Mouse (Mus musculus) heart, embryonic 12.5 days (tissue): Measurements from ENCODE around the gene Rdh7. TPM values are rescaled to one million over a fixed set of nuclear protein-coding genes. Genes with fewer than 3 reads are reported as not detected.

Experiments used
- ATAC-seq: fragments of 200-750 bp; cut with Nextera tagmentation; 2 replicates; pipeline ENCODE4 v1.8.0; 2017; ENCODE audit warnings: moderate TSS enrichment, moderate library complexity; ENCODE audit not compliant: insufficient number of reproducible peaks, low FRiP score
- H3K27ac ChIP-seq: fragments of 300-500 bp; sonication (generic); 2 replicates; pipeline ENCODE4 v1.5.1; 2016; ENCODE audit warnings: mild to moderate bottlenecking, moderate library complexity; ENCODE audit not compliant: poor library complexity, severe bottlenecking
- H3K27me3 ChIP-seq: fragments of 300-500 bp; sonication (generic); replicated peaks from 2 replicates; pipeline ENCODE4 v1.6.1; 2016; ENCODE audit warnings: mild to moderate bottlenecking, moderate library complexity
- H3K36me3 ChIP-seq: fragments of 300-500 bp; sonication (generic); 2 replicates; pipeline ENCODE4 v1.6.1; 2016; ENCODE audit warnings: mild to moderate bottlenecking, moderate library complexity
- H3K4me1 ChIP-seq: fragments of 300-500 bp; sonication (generic); replicated peaks from 2 replicates; pipeline ENCODE4 v1.6.1; 2016; ENCODE audit warnings: mild to moderate bottlenecking
- H3K4me2 ChIP-seq: fragments of 300-500 bp; sonication (generic); 2 replicates; pipeline ENCODE4 v1.6.1; 2016; ENCODE audit warnings: mild to moderate bottlenecking, moderate library complexity
- H3K4me3 ChIP-seq: fragments of 300-500 bp; sonication (generic); 2 replicates; pipeline ENCODE4 v1.5.1; 2016; ENCODE audit warnings: mild to moderate bottlenecking
- H3K9ac ChIP-seq: fragments of 300-500 bp; sonication (generic); 2 replicates; pipeline ENCODE4 v1.6.1; 2016; ENCODE audit warnings: mild to moderate bottlenecking, moderate library complexity
- H3K9me3 ChIP-seq: fragments of 300-500 bp; sonication (generic); replicated peaks from 2 replicates; pipeline ENCODE4 v1.6.1; 2016; ENCODE audit warnings: mild to moderate bottlenecking, moderate library complexity
- WGBS: fragments of 180-500 bp; shearing (Covaris S2); methylation state at CpG from one replicate; pipeline ENCODE4 v1.1.7; 2016; 5-methylcytosine and 5-hydroxymethylcytosine counted together
- polyA plus RNA-seq: library from polyadenylated mRNA; unstranded; fragments of >200 nt; fragmentation: Nextera tagmentation; extraction: Ambion mirVana; gene quantifications from 2 replicates; pipeline ENCODE4 v1.2.1, GENCODE M21; 2016

Rdh7 gene
- polyA plus RNA-seq, 1 experiment from 2014 or later, result not detected

DNA sequence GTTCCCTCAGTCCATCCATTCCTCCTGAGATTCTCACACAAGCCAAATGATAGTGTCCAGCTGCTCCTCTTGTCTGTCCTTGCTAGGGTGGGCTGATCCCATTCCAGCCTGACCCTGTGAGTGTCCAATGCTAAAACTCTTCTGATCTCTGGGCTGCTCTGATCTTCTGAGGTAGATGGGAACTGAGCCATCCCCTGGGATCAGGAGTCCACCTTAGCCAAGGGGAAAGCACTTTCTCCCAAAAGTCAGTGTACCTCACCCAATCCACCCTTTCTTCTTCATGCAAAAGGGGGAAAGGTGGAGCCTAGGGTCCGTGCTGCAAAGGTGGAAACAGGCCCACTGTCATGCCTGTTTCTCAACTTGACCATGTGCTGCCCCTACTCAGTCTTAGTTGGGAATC, 2.9 kb upstream of the Rdh7 start:
- Histone ChIP-seq H3K27ac (no peak overlapping the region), H3K27me3 (no peaks in the 10 kb centered on the region), H3K4me3 (no peak overlapping the region), H3K9me3 (0 out of 2 replicates have a peak, but pooled peaks cover 3% of the 10 kb centered on the region), H3K4me1 (0 out of 2 replicates have a peak, but pooled peaks cover 8% of the 10 kb centered on the region), H3K4me2 (no peak overlapping the region), H3K36me3 (no peaks in the 10 kb centered on the region), H3K9ac (no peak overlapping the region)
- no peak for ATAC-seq
- 78% methylated on average over 1 of the region's 1 CpGs for WGBS

DNA sequence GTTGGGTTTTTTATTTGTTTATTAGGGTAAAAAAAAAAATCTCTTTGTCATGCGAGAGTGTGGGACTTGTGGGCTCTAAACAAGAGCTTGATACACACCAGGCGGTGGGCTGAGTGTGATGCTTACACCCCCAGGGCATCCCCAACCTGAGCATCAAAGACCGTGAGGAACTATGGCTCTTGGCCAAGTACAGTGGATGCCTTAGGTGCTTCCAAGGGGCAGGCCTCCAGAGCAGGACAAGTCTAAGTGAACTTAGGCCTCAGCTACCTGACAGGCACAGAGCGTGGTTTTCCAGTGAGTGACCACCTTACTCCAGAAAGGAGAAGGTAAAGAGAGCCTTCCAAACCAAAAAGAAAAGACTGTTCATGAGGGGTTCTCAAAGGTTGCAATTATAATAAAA, 1.6 kb downstream of the Rdh7 start:
- 79% methylated on average over 4 of the region's 4 CpGs for WGBS
- Histone ChIP-seq H3K9me3 (0 out of 2 replicates have a peak, but pooled peaks cover 3% of the 10 kb centered on the region), H3K4me3 (no peak overlapping the region), H3K36me3 (no peaks in the 10 kb centered on the region), H3K27ac (no peak overlapping the region), H3K4me2 (no peak overlapping the region), H3K9ac (no peak overlapping the region), H3K4me1 (0 out of 2 replicates have a peak, but pooled peaks cover 4% of the 10 kb centered on the region), H3K27me3 (no peaks in the 10 kb centered on the region)
- ATAC-seq, result no peak

- 76% methylated on average over 1 of the region's 1 CpGs for WGBS
- 0 out of 2 replicates have a peak, but pooled peaks cover 2% of the 10 kb centered on the region for H3K9me3 ChIP-seq
- H3K4me1 ChIP-seq, result 0 out of 2 replicates have a peak, but pooled peaks cover 4% of the 10 kb centered on the region
- H3K4me3 ChIP-seq, result no peak overlapping the region
- ATAC-seq, result no peak
- no peak overlapping the region for H3K4me2 ChIP-seq
- H3K36me3 ChIP-seq, result no peaks in the 10 kb centered on the region
- no peaks in the 10 kb centered on the region for H3K27me3 ChIP-seq
- no peak overlapping the region for H3K27ac ChIP-seq
- H3K9ac ChIP-seq, result no peak overlapping the region
These were observed 2.1 kb downstream of the Rdh7 start for GRCm38 (mm10) chr10:127886551-127886950.

DNA sequence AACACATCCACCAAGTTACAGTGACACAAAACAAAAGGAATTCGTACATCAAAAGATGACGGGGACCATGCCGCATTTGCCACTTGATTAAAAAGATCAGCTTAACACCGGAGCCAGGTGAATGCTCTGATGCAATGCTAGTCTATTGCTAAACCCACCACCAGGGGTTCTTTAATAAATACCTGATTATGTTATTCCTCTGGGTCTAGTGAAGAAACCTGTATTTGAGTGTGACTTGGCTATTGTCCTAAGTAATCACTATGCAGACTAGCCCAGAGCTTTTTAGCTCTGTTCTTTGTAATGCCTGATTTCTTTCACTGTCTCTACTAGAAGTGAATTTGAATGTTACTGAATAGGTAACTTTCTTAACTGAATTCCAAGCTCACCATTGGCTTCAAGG, 7.6 kb downstream of the Rdh7 start:
- WGBS, result 86% methylated on average over 4 of the region's 4 CpGs
- H3K4me3 ChIP-seq, result no peak overlapping the region
- no peak overlapping the region for H3K27ac ChIP-seq
- peaks cover 14% of the 10 kb centered on the region for H3K4me1 ChIP-seq
- no peak overlapping the region for H3K9ac ChIP-seq
- ATAC-seq, result no peak
- no peak overlapping the region for H3K4me2 ChIP-seq
- H3K9me3 ChIP-seq, result no peaks in the 10 kb centered on the region
- H3K27me3 ChIP-seq, result no peaks in the 10 kb centered on the region
- H3K36me3 ChIP-seq, result no peaks in the 10 kb centered on the region

DNA sequence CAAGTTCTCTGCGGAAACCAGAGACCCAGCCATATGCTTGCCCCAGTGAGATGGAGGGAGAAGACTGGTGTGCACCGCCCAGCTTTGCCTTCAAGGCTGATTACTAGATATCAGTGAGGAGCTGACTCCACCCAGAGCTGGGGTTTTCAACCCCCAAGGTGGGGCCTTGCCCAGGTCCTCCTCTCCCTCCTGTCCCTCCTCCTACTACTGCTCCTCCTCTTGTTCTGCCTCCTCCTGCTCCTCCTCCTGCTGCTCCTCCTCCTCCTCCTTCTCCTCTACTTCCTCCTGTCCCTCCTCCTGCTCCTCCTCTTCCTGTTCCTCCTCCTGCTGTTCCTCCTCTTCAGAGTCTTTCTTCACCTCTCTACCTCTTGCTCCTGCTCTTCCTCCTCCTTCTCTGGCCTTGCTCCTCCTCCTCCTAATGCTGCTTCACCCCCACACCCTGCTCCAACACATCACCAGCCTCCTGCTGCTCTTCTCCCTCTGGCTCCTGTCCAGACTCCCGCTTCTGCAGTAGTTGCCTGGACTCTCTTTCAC, 9.4 kb downstream of the Rdh7 start:
- peak; percentile 59 for ATAC-seq
- no peaks in the 10 kb centered on the region for H3K27me3 ChIP-seq
- H3K27ac ChIP-seq, result no peak overlapping the region
- 80% methylated on average over 3 of the region's 3 CpGs for WGBS
- H3K9me3 ChIP-seq, result no peaks in the 10 kb centered on the region
- no peak overlapping the region for H3K9ac ChIP-seq
- H3K4me2 ChIP-seq, result no peak overlapping the region
- no peaks in the 10 kb centered on the region for H3K36me3 ChIP-seq
- H3K4me3 ChIP-seq, result no peak overlapping the region
- peaks cover 14% of the 10 kb centered on the region for H3K4me1 ChIP-seq

DNA sequence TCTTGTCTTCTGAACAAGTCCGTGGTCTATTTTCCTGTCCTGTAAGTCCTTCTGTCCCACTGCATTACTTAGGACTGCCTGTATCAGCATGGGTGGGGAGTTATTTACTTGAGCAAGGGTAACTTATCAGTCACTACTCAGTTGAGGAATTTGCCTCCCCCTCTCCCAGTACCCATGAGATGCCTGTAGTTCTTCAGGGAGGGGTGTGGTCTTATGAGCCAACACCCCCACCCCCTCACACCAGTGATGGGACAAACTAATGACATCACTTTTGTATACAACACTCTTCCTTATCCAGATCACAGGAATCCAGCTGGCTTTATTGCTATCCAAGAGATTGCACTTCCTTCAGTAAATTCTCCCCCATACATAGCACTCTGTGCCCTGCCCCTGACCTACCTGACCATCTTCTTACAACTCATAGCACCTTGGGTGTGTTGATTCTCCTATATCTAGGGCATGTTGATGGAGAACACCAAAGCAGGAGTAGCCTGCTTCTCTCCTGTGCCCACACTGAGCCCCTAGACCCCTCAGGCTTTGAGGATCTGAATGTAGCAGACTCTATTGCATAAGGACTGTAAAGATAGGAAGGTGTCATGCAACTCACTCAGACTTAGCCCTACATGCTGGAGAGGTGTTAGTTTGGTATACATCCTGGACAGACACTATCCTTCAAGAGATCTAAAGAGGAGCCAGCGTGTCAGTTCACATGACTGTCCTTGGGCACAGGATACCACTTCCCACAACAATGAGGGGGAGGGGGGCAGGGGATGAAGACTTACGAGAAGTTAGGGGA, 10.2 kb downstream of the Rdh7 start:
- Histone ChIP-seq H3K27me3 (no peaks in the 10 kb centered on the region), H3K4me3 (no peak overlapping the region), H3K9me3 (no peaks in the 10 kb centered on the region), H3K9ac (no peak overlapping the region), H3K27ac (no peak overlapping the region), H3K4me1 (peaks cover 14% of the 10 kb centered on the region), H3K4me2 (no peak overlapping the region), H3K36me3 (no peaks in the 10 kb centered on the region)
- ATAC-seq, result no peak
- 43% methylated on average over 3 of the region's 3 CpGs for WGBS

GRCm38 (mm10) chr10:127877681-127878080, 10.9 kb downstream of the Rdh7 start:
- ATAC-seq, result no peak
- WGBS, result 21% methylated on average over 2 of the region's 2 CpGs
- no peak overlapping the region for H3K4me2 ChIP-seq
- H3K4me3 ChIP-seq, result no peak overlapping the region
- no peaks in the 10 kb centered on the region for H3K27me3 ChIP-seq
- peaks cover 14% of the 10 kb centered on the region for H3K4me1 ChIP-seq
- no peaks in the 10 kb centered on the region for H3K9me3 ChIP-seq
- H3K9ac ChIP-seq, result no peak overlapping the region
- H3K27ac ChIP-seq, result no peak overlapping the region
- H3K36me3 ChIP-seq, result no peaks in the 10 kb centered on the region

- H3K27ac ChIP-seq, result no peak overlapping the region
- WGBS, result 68% methylated on average over 4 of the region's 4 CpGs
- no peak for ATAC-seq
- no peaks in the 10 kb centered on the region for H3K36me3 ChIP-seq
- H3K9me3 ChIP-seq, result peaks cover 10% of the 10 kb centered on the region
- no peak overlapping the region for H3K4me2 ChIP-seq
- no peaks in the 10 kb centered on the region for H3K27me3 ChIP-seq
- H3K9ac ChIP-seq, result no peak overlapping the region
- H3K4me3 ChIP-seq, result no peak overlapping the region
- H3K4me1 ChIP-seq, result peaks cover under 1% of the 10 kb centered on the region; the same call in 1 of the 2 replicates
These were observed 16.1 kb downstream of the Rdh7 start for GRCm38 (mm10) chr10:127872484-127872883.

- Histone ChIP-seq H3K36me3 (no peaks in the 10 kb centered on the region), H3K4me1 (no peaks in the 10 kb centered on the region), H3K9ac (no peak within 1 kb of the TSS), H3K9me3 (peaks cover 8% of the 10 kb centered on the region), H3K27me3 (no peaks in the 10 kb centered on the region), H3K27ac (no peak within 1 kb of the TSS), H3K4me3 (no peak within 1 kb of the TSS), H3K4me2 (no peak within 1 kb of the TSS)
- 79% methylated on average over 3 of the region's 3 CpGs for WGBS
- ATAC-seq, result no peak
These were observed 22.4 kb downstream of the Rdh7 start, which contains the start of gene Rdh16f2 for GRCm38 (mm10) chr10:127866232-127866631. TSS of gene Rdh16f2 (plus strand) at chr10:127866474.

DNA sequence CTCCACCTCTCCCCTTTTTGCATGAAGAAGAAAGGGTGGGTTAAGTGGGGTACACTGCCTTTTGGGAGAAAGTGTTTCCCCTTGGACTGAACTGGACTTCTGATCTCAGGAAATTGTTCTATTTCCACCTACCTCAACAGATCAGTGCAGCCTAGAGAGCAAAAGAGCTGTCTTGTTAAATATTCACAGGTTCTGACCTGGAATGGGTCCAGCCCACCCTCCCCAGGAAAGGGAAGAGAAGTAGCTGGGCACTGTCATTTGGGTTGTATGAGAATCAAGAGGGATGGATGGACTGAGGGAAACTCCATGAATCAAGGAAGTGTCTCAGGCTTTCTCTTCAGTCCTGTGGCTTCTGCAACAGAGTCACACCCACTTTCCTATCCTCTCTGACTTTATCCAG, 23.7 kb downstream of the Rdh7 start:
- ATAC-seq, result no peak
- no peak overlapping the region for H3K4me2 ChIP-seq
- no peak overlapping the region for H3K4me3 ChIP-seq
- no peaks in the 10 kb centered on the region for H3K4me1 ChIP-seq
- peaks cover 3% of the 10 kb centered on the region; the same call in 1 of the 2 replicates for H3K9me3 ChIP-seq
- no peaks in the 10 kb centered on the region for H3K27me3 ChIP-seq
- H3K27ac ChIP-seq, result no peak overlapping the region
- no peaks in the 10 kb centered on the region for H3K36me3 ChIP-seq
- H3K9ac ChIP-seq, result no peak overlapping the region

DNA sequence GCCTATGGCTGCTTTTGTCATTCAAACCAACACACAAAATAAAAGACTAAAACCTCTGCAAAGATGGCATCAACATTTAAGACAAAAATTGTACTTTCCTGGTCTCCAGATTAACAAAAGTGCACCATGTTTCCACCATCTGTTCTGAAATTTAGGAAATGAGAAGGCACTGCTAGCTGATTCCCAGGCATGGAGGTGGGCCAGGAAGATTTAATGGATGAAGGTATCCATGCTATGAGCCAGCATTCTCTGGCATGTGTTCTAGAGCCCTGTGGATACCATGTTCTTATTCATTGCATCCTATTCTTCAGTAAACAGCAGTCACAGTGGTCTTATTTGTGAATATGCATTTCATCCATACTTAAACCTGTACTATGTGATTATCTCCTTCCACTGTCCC, 32.2 kb downstream of the Rdh7 start:
- no peak for ATAC-seq
- Histone ChIP-seq H3K9ac (no peak overlapping the region), H3K4me3 (no peak overlapping the region), H3K36me3 (no peaks in the 10 kb centered on the region), H3K9me3 (peaks cover 5% of the 10 kb centered on the region; the same call in 1 of the 2 replicates), H3K4me2 (no peak overlapping the region), H3K4me1 (no peaks in the 10 kb centered on the region), H3K27me3 (no peaks in the 10 kb centered on the region), H3K27ac (no peak overlapping the region)
